Mouse (Mus musculus): ENCODE data around the gene Bdkrb2. TPM values are rescaled to one million over a fixed set of nuclear protein-coding genes. Genes with fewer than 3 reads are reported as not detected.
A peak's percentile ranks its signal among the peaks of the same experiment; 100 is the strongest.

Bdkrb2 gene
- total RNA-seq, 2 experiments from 2014 or later: 0.28 to 0.69 TPM

- DNase-seq (ENCODE audit: low spot score in 2 of 2): no peak
- Histone ChIP-seq H3K4me3 (no peak overlapping the region), H3K27ac (no peak overlapping the region)
- TF ChIP-seq CTCF (conservative IDR thresholded peaks at IDR 0.05): no peak
Measured at GRCm38 (mm10) chr12:105605212-105605611, 42.2 kb downstream of the Bdkrb2 start.

DNA sequence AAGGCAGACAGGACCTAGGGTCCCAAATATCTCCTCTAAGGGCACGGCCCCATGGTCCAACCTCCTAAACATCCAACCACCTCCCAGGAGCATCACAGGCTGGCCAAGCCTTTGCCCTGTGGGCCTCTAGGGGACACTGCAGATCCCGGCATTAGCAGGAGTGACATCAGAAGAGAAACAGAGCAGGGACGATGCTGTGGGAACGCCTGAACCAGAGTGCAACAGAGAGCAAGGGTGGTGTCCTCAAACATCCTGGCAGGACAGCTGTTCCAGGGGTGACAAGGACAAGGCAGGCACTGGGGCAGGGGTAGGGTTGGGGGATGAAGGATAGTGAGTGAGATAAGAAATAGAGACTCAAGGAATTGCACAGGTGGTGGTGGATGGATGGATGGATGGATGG lies 43.9 kb downstream of the Bdkrb2 start:
- no peak overlapping the region for H3K27ac ChIP-seq
- H3K4me3 ChIP-seq: no peak overlapping the region
- no peak for TF ChIP-seq CTCF (conservative IDR thresholded peaks at IDR 0.05)
- DNase-seq (ENCODE audit: low spot score in 2 of 2): peak in 1 of 2 experiments; percentile 6

GRCm38 (mm10) chr12:105611045-105611444 lies 48.0 kb downstream of the Bdkrb2 start:
- Histone ChIP-seq H3K4me3 (no peak overlapping the region), H3K27ac (no peak overlapping the region)
- DNase-seq (ENCODE audit: low spot score in 2 of 2): no peak
- TF ChIP-seq CTCF (conservative IDR thresholded peaks at IDR 0.05): no peak

DNA sequence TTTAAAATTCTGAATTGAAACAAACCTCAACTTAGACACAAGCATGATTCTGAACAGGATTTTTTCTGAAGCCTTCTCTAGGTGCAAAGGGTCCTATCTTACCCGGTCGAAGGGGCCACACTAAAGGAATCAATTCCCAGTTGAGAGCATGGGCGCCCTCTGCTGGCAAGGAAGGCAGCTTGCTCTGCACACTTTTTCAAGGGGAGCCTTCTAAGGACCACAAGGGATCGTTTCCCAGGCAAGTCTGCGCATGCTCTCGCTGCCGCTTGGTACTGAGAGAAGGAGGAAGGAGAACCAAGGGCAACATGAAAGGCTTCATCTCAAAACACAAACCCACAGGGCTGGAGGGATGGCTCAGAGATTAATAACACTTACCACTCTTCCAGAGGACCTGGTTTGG lies 48.7 kb downstream of the Bdkrb2 start:
- DNase-seq (ENCODE audit: low spot score in 2 of 2): peak; percentile 55 to 67
- H3K4me3 ChIP-seq: no peak overlapping the region
- peak; percentile 83 for TF ChIP-seq CTCF (conservative IDR thresholded peaks at IDR 0.05)

DNA sequence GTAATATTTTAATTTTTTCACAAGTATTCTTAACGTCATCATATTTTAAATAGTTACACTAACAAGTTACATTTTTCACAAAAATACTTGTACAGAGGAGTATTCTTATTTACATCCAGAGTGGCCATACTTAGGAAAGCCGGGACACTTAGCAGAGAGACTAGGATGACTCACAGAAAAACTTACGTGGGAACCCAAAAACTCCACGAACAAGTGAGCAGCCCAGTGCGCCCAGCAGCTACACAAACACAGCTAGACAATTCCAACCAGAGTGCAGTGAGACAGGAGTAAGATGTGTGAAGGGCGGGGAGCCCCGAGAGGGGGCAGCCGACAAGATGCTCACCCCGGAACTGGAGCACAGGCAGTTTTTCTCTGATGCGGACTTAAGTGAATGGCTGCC lies 50.5 kb downstream of the Bdkrb2 start:
- no peak for TF ChIP-seq CTCF (conservative IDR thresholded peaks at IDR 0.05)

More for the DNA sequence above, 48.7 kb downstream of the Bdkrb2 start:
- no peak overlapping the region for H3K27ac ChIP-seq

GRCm38 (mm10) chr12:105622048-105622447 lies 59.0 kb downstream of the Bdkrb2 start:
- TF ChIP-seq CTCF (conservative IDR thresholded peaks at IDR 0.05): no peak
- H3K4me3 ChIP-seq: no peak overlapping the region
- no peak for DNase-seq (ENCODE audit: low spot score in 2 of 2)
- H3K27ac ChIP-seq: no peak overlapping the region

More for the DNA sequence above, 50.5 kb downstream of the Bdkrb2 start:
- Histone ChIP-seq H3K27ac (no peak overlapping the region), H3K4me3 (no peak overlapping the region)
- DNase-seq (ENCODE audit: low spot score in 2 of 2): no peak

GRCm38 (mm10) chr12:105622981-105623539 lies 60.0 kb downstream of the Bdkrb2 start:
- H3K4me3 ChIP-seq: no peak overlapping the region

GRCm38 (mm10) chr12:105625798-105626197 lies 62.8 kb downstream of the Bdkrb2 start:
- Histone ChIP-seq H3K27ac (0 out of 2 replicates have a peak overlapping the region, but pooled peaks have one; percentile 3), H3K4me3 (no peak overlapping the region)
- DNase-seq (ENCODE audit: low spot score in 2 of 2): peak; percentile 24 to 48
- TF ChIP-seq CTCF (conservative IDR thresholded peaks at IDR 0.05): no peak

More at GRCm38 (mm10) chr12:105622981-105623539, 60.0 kb downstream of the Bdkrb2 start:
- no peak overlapping the region for H3K27ac ChIP-seq
- no peak for TF ChIP-seq CTCF (conservative IDR thresholded peaks at IDR 0.05)
- DNase-seq (ENCODE audit: low spot score in 2 of 2): no peak

DNA sequence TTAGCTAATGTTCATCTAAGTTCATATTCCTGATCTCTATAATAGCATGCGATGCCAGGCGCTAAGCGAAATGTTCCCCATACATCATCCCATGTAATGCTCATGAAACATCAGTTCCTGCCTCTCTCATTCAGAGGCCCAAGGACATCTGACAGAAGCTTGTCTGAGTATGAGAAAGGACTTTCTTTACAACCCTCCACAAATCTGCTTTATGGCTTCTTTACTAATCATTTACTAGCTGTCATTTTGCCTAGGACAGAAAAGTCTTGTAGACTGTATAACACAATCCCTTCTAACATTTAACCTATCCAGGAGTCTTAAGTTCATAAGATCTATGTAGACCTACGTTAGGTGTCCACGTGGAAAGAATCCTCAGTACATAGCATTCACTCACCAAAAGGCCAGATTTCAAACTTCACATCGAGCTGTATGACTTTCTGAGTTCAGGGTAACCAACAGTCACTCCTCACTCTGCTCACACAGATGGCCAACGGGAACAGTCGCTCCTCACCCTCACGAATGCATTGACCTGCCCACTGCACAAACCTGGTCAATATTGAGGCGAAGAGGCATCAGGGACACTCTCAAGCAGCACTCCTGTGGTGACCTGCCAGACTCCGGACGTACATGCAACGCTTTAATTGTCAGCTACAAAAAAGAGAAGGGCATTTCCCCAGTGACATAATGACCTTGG lies 71.5 kb downstream of the Bdkrb2 start:
- Histone ChIP-seq H3K27ac (no peak overlapping the region), H3K4me3 (no peak overlapping the region)
- TF ChIP-seq CTCF (conservative IDR thresholded peaks at IDR 0.05): no peak
- no peak for DNase-seq (ENCODE audit: low spot score in 2 of 2)

DNA sequence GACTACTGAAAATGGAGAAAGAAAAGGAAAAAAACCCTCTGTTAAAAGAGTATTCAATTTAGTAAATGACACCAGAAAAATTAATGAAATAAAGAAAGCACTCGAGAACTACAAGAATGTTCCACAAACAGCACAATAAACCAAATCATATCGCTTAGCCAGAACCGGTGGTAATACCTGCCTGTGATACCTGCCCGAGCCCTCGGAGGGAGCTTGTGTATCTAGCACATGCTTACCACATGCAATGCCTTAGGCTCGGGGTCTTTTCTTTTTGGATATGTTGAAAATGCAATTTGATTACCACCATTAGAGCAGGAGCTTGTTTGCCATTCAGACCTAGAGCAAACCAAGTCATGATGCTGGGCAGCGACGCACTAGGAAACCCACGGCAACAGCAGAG lies 73.5 kb downstream of the Bdkrb2 start:
- Histone ChIP-seq H3K4me3 (no peak overlapping the region), H3K27ac (no peak overlapping the region)
- no peak for DNase-seq (ENCODE audit: low spot score in 2 of 2)
- peak; percentile 55 for TF ChIP-seq CTCF (conservative IDR thresholded peaks at IDR 0.05)

DNA sequence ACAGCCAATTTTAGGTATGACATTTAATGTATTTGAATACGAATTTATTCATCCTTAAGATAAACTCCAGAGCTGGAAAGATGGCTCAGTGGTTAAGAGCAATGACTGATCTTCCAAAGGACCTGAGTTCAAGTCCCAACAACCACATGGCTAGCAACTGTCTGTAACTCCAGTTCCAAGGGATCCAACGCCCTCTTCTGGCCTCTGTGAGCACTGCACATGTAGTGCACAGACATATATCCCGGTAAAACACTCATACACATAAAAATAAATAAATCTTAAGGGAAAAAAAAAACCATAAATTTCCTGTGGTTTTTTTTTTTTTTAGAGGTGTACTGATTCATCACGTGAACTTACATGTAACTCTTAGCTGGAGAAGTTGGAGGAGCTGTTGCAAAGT lies 74.5 kb downstream of the Bdkrb2 start:
- Histone ChIP-seq H3K27ac (no peak overlapping the region), H3K4me3 (no peak overlapping the region)
- TF ChIP-seq CTCF (conservative IDR thresholded peaks at IDR 0.05): peak; percentile 58
- DNase-seq (ENCODE audit: low spot score in 2 of 2): no peak

- no peak for TF ChIP-seq CTCF (conservative IDR thresholded peaks at IDR 0.05)
- Histone ChIP-seq H3K4me3 (no peak overlapping the region), H3K27ac (no peak overlapping the region)
- no peak for DNase-seq (ENCODE audit: low spot score in 2 of 2)
Measured at GRCm38 (mm10) chr12:105642770-105643321, 79.8 kb downstream of the Bdkrb2 start.

Other genes starting within 250 kb of the Bdkrb2 start
- 10 to 100 TPM; 16.6 to 17.3 TPM for gene Tunar, start 229.4 kb upstream of the Bdkrb2 start, total RNA-seq (2021)
- 100 to 1,000 TPM; 115 to 116 TPM for gene D430019H16Rik, start 109.4 kb upstream of the Bdkrb2 start, total RNA-seq (2021)
- not detected for gene Bdkrb1, start 39.9 kb downstream of the Bdkrb2 start, total RNA-seq (2021)
- gene Gskip, start 121.6 kb downstream of the Bdkrb2 start, total RNA-seq (2021): 10 to 100 TPM; 25.3 to 26.7 TPM
- gene Atg2b, start 122.0 kb downstream of the Bdkrb2 start, total RNA-seq (2021): 10 to 100 TPM; 44.2 to 47.7 TPM
- gene Ak7, start 142.8 kb downstream of the Bdkrb2 start, total RNA-seq (2021): 1 to 10 TPM in 1 of 2 experiments, under 1 TPM in 1; 0.69 to 1.7 TPM
- gene Papola, start 221.5 kb downstream of the Bdkrb2 start, total RNA-seq (2021): 100 to 1,000 TPM; 156 to 163 TPM

All from layer of hippocampus, adult 2 months (tissue).